ENCODE assay signal across 22 mouse cellular contexts in genomic region chr8:3407417-3407816, GRCm38 (mm10). TPM values are rescaled to one million over a fixed set of nuclear protein-coding genes. Genes with fewer than 3 reads are reported as not detected.
"Had no signal": no experiment of that assay in that cellular context is flagged by ENCODE, and none has a peak within 500 bp of the region (broad histone marks: within the 10 kb centered on the region; RNA-seq: fewer than 3 reads in every experiment).

No protein-coding gene starts in this region.

- ATAC-seq: intestine, postnatal 0 days; lung, postnatal 0 days had no signal

- H3K4me2 ChIP-seq: kidney, embryonic 15.5 days; lung, embryonic 14.5 days; midbrain, embryonic 11.5 days had no signal

- DNase-seq: kidney, adult 8-10 months; kidney, postnatal 10 days; kidney, postnatal 36 days; lung, embryonic 14.5 days; midbrain, embryonic 14.5 days; thymus, postnatal 25 days had no signal

- H3K27me3 ChIP-seq: kidney, embryonic 15.5 days; megakaryocyte, embryonic 14.5 days had no signal

- H3K9me3 ChIP-seq: kidney, embryonic 15.5 days; megakaryocyte, embryonic 14.5 days had no signal

- H3K4me3 ChIP-seq: kidney, embryonic 15.5 days; megakaryocyte, embryonic 14.5 days had no signal

- H3K4me1 ChIP-seq: kidney, embryonic 15.5 days had no signal

- H3K9ac ChIP-seq: kidney, embryonic 15.5 days; lung, embryonic 14.5 days had no signal

- H3K27ac ChIP-seq: kidney, embryonic 15.5 days; macrophage had no signal

RNA-seq across cellular contexts. Expression of gene A430078G23Rik, which starts 54.2 kb away (rescaled TPM):
- total RNA-seq: layer of hippocampus, adult 18-20 months; layer of hippocampus, postnatal 25 days; left cerebral cortex, adult 18-20 months; left cerebral cortex, postnatal 10 days; left cerebral cortex, postnatal 36 days; midbrain, postnatal 0 days had no signal
- polyA plus RNA-seq: intestine, embryonic 14.5 days; limb, embryonic 11.5 days; midbrain, embryonic 11.5 days; midbrain, embryonic 14.5 days; midbrain, postnatal 0 days; neural tube, embryonic 11.5 days; neural tube, embryonic 14.5 days had no signal
